Mouse (Mus musculus) erythroblast, embryonic 14.5 days (primary cell): Measurements from ENCODE around the gene Cyp4f37.
"Not testable (repeated sequence)": the region's sequence is repeated elsewhere in the genome, so short reads cannot be mapped to it uniquely, and the experiment has no call there.

ENCODE experiments used
- GATA1 ChIP-seq: IDR thresholded peaks from 2 replicates; pipeline ENCODE4 v1.6.1; 2012; ENCODE audit warnings: low read length, inconsistent platforms, mixed read lengths
- TAL1 ChIP-seq: IDR thresholded peaks from 3 replicates; pipeline ENCODE4 v1.6.1; 2012; ENCODE audit warnings: low read length, inconsistent platforms, mixed read lengths

DNA sequence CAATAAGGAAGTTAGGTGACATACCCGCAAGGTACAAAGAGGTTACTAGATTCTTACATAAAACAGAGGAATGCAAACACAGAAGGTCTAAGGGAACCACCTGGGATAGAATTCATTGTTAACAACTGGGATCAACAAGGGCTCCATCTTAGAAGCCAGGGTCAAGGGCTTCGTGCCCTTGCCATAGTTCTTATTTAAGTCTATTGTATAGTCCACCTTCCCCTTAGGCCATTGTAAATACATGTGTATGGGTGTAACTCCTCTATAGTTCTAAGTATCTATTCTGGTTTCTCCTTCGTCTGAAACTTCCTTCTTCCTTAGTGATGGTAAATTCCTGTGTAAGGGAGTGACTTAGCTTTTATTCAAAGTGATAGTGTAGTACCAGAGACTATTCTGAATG is 10.9 kb upstream of the Cyp4f37 start:
- TF ChIP-seq GATA1, TAL1: not testable (repeated sequence)
